Mouse (Mus musculus) intestine, embryonic 15.5 days (tissue): ENCODE measurements at regions not wholly inside any gene's neighbourhood (a gene's known extent, or its start where the extent isn't known, plus 50 kb on each side); places are given as distances from the start of the nearest gene placed in this dataset.

Source experiments
- ATAC-seq: fragments of 200-750 bp; cut with Nextera tagmentation; 2 replicates; pipeline ENCODE4 v1.8.0; 2017; ENCODE audit warnings: moderate TSS enrichment, moderate library complexity
- H3K27ac ChIP-seq: fragments of 300-500 bp; sonication (generic); 2 replicates; pipeline ENCODE4 v1.5.1; 2015; ENCODE audit warnings: mild to moderate bottlenecking, inconsistent platforms
- H3K27me3 ChIP-seq: fragments of 300-500 bp; sonication (generic); replicated peaks from 2 replicates; pipeline ENCODE4 v1.6.1; 2015; ENCODE audit warnings: inconsistent platforms
- H3K36me3 ChIP-seq: fragments of 300-500 bp; sonication (generic); 2 replicates; pipeline ENCODE4 v1.6.1; 2015; ENCODE audit warnings: inconsistent platforms
- H3K4me1 ChIP-seq: fragments of 300-500 bp; sonication (generic); replicated peaks from 2 replicates; pipeline ENCODE4 v1.6.1; 2015; ENCODE audit warnings: inconsistent platforms
- H3K4me2 ChIP-seq: fragments of 300-500 bp; sonication (generic); replicated peaks from 2 replicates; pipeline ENCODE4 v1.6.1; 2015; ENCODE audit warnings: mild to moderate bottlenecking, inconsistent platforms
- H3K4me3 ChIP-seq: fragments of 300-500 bp; sonication (generic); replicated peaks from 2 replicates; pipeline ENCODE4 v1.5.1; 2015; ENCODE audit warnings: inconsistent platforms
- H3K9ac ChIP-seq: fragments of 300-500 bp; sonication (generic); 2 replicates; pipeline ENCODE4 v1.6.1; 2015; ENCODE audit warnings: inconsistent platforms
- H3K9me3 ChIP-seq: fragments of 300-500 bp; sonication (generic); 2 replicates; pipeline ENCODE4 v1.6.1; 2016; ENCODE audit warnings: inconsistent platforms
- WGBS: fragments of 180-500 bp; shearing (Covaris S2); methylation state at CpG from one replicate; pipeline ENCODE4 v1.1.7; 2015; 5-methylcytosine and 5-hydroxymethylcytosine counted together

DNA sequence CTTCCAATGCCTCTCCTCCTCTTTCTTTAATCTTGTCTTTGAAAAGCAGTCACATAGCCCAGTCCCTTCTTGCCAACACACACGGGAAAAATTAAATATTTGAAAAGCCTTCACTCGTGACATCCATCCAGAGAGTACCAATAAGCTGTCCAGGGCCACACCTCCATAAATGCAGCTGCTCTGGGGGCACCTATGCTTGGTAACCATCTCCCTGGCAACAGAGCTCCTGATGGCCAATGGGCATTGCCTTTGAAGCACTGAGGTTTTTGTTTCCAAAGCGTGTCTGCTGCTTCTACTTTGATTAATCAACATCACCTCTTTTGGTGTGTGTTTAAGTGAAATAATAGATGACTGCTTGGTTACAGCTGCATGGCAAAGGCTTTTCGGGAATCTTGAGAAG lies 319.1 kb downstream of the Icos start:
- no peak overlapping the region for H3K9ac ChIP-seq
- H3K4me3 ChIP-seq, result no peak overlapping the region
- no peak overlapping the region for H3K4me2 ChIP-seq
- 67% methylated on average over 4 of the region's 4 CpGs for WGBS
- H3K4me1 ChIP-seq, result no peaks in the 10 kb centered on the region; the same call in 1 of the 2 replicates
- no peak for ATAC-seq
- H3K27ac ChIP-seq, result no peak overlapping the region
- H3K27me3 ChIP-seq, result no peaks in the 10 kb centered on the region
- no peaks in the 10 kb centered on the region for H3K36me3 ChIP-seq
- H3K9me3 ChIP-seq, result no peaks in the 10 kb centered on the region

DNA sequence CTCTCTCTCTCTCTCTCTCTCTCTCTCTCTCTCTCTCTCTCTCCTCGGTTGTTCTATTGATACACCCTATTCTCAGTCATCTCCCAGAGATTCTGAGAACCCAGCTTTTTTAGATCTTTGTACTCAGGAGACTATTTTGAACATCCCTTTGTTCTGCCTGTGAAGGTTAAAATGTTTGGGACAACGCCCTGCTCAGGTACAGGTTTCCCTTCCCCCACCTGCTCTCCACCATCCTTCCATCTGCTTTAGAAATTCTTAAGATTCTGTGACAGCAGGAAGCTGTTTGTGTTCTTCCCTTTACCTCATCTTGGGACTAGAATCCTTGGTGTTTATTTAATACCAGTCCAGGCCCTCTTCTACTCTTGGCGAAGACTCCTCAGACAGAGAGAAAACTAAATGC lies 319.6 kb downstream of the Icos start:
- no peak overlapping the region for H3K4me3 ChIP-seq
- H3K9me3 ChIP-seq, result no peaks in the 10 kb centered on the region
- no peak overlapping the region for H3K9ac ChIP-seq

DNA sequence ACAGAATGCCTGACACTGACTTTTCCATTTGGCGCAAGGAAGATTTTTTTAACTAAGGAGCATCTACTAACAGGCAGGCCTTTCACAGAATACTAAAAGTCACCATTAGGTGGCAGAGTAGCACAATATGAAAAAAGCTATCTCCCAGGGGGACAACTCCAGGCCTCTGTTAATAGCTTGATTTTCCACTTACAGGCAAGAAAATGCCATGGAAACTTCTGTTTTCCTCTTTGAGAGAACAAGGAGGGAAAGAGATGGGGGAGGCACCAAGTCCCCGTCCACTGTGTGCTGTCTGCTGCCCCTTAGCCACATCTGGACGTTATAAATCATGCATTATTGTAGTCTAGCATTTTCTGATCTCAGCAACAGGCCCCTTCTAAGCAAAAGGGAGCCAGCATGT lies 320.3 kb downstream of the Icos start:
- no peak overlapping the region for H3K4me3 ChIP-seq
- no peak overlapping the region; the same call in 1 of the 2 replicates for H3K27ac ChIP-seq
- H3K4me1 ChIP-seq, result no peaks in the 10 kb centered on the region; the same call in 1 of the 2 replicates
- peak; percentile 71 for ATAC-seq
- 20% methylated on average over 3 of the region's 3 CpGs for WGBS
- H3K4me2 ChIP-seq, result no peak overlapping the region
- H3K9ac ChIP-seq, result no peak overlapping the region
- no peaks in the 10 kb centered on the region for H3K27me3 ChIP-seq
- H3K9me3 ChIP-seq, result no peaks in the 10 kb centered on the region
- no peaks in the 10 kb centered on the region for H3K36me3 ChIP-seq

More for the DNA sequence above, 319.6 kb downstream of the Icos start:
- Histone ChIP-seq H3K27me3 (no peaks in the 10 kb centered on the region), H3K36me3 (no peaks in the 10 kb centered on the region), H3K4me1 (no peaks in the 10 kb centered on the region; the same call in 1 of the 2 replicates), H3K27ac (no peak overlapping the region), H3K4me2 (no peak overlapping the region)
- 67% methylated on average over 3 of the region's 3 CpGs for WGBS
- ATAC-seq, result no peak

DNA sequence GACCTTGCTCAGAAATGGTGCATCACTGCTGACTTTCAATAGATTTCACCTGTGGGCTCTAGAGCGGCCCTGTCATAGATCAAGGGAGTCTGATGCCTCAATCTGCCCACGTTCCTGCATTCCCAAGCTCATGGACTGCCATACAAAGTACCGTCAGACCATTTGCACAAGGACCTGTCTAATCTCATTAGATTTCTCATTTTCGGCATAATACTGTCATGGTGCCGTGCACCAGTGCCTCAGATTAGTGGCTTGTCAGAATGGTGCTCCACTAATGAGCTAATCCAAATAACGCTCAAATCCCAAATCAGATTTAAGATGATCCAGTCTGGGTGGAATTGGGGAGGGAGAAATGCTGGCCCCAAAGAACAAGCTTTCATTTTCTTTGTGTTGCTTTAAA lies 321.1 kb downstream of the Icos start:
- 79% methylated on average over 6 of the region's 6 CpGs for WGBS
- H3K9me3 ChIP-seq, result no peaks in the 10 kb centered on the region
- 0 out of 2 replicates have a peak overlapping the region, but pooled peaks have one; percentile 46 for H3K27ac ChIP-seq
- no peaks in the 10 kb centered on the region; the same call in 1 of the 2 replicates for H3K4me1 ChIP-seq
- H3K9ac ChIP-seq, result no peak overlapping the region
- H3K36me3 ChIP-seq, result no peaks in the 10 kb centered on the region
- no peak overlapping the region for H3K4me2 ChIP-seq
- no peak for ATAC-seq
- no peaks in the 10 kb centered on the region for H3K27me3 ChIP-seq
- no peak overlapping the region for H3K4me3 ChIP-seq

DNA sequence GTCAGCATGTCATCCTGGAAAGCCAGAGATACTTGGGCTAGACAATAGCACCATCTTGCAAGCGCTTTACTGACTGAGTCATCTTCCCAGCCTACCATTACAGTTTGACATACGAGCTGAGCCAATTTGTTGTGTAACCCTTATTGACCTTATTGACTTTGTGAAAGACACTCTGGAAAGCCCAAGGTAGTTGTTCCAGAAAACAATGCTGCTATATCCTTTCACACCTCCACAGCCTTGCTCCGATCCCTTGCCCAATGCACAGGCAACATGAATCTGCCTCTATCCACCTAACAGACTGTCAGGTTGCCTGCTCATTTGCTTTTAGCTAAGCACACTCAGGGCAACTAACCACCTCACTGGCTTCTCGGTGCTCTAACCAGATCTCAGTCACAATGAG lies 322.8 kb downstream of the Icos start:
- Histone ChIP-seq H3K4me2 (no peak overlapping the region), H3K27ac (no peak overlapping the region), H3K9me3 (no peaks in the 10 kb centered on the region), H3K4me3 (no peak overlapping the region), H3K4me1 (no peaks in the 10 kb centered on the region; the same call in 1 of the 2 replicates), H3K9ac (no peak overlapping the region), H3K36me3 (no peaks in the 10 kb centered on the region), H3K27me3 (no peaks in the 10 kb centered on the region)
- no peak for ATAC-seq
- 69% methylated on average over 4 of the region's 4 CpGs for WGBS

DNA sequence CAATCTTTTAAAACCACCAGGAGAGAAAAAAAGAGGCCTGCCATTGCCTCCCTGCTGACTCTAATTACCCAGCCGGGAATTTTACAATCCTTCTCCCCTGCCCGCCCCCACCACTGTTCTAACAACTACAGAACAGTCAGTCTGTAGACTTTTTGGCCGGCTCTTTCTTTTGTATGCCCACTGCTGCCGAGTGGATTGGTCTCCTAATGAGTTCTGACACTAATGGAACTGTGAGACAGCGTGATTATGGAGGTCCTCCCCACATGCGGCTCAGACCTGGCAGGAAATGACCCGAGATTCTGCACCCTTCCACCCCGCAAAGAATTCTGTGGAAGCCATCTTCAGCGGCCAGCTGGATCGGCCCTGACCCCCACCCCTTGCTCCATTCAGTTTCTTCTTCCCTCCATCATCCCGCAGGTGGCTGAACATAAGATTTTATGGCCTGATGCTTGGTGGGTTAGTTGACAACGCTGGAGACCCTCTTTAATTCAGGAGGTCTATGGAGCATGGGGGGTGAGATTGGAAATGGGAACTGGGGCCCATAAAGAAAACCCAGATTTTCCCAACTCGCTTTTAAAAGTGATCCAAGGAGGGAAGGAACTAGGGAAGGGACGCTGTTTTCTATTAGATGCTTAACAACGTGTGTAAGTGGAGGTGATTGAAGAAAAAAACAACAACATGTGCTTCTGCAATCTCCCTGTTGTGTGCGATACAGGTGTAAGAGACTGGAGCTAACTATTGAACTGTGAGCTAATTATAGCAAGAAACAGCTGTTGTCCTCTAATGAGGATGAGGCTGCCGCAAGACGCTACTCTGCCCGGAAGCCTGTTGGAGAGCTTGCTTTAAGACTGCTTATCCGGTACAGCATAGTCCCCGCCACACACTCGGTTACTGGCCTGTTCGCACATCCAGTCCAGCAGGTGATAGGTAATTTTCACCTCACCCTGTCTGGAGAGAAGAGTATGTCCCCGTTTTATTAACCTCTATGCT lies 323.6 kb downstream of the Icos start:
- Histone ChIP-seq H3K36me3 (no peaks in the 10 kb centered on the region), H3K27me3 (no peaks in the 10 kb centered on the region), H3K9me3 (no peaks in the 10 kb centered on the region), H3K4me1 (no peaks in the 10 kb centered on the region; the same call in 1 of the 2 replicates), H3K27ac (no peak overlapping the region), H3K4me3 (no peak overlapping the region), H3K4me2 (no peak overlapping the region), H3K9ac (no peak overlapping the region)
- no peak for ATAC-seq
- 69% methylated on average over 24 of the region's 24 CpGs for WGBS

DNA sequence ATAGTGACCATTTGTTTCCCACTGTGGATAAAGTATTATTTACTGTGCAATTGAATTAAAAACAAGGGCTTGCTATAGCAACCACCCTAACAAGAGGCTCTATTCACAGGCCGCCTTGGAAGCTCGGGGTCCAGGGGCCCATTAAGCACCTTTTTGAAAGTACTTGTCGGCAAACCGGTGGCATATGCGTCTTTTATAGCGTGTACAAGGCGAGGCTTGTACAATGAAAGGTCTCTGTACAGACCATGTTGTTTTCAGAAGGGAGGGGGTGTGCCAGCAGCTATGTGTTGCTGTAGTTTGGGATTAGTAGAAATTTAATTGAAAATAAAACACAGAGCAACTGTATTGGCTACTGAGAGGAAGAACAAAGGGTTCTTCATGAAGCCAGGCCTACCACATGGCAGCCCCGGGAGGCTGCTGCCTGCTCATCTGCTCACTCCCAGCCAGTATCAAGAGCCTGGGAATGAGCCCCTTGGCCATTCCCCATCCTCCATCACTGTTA lies 324.9 kb downstream of the Icos start:
- no peaks in the 10 kb centered on the region; the same call in 1 of the 2 replicates for H3K4me1 ChIP-seq
- no peak overlapping the region for H3K27ac ChIP-seq
- H3K9ac ChIP-seq, result no peak overlapping the region
- no peak for ATAC-seq
- H3K36me3 ChIP-seq, result no peaks in the 10 kb centered on the region
- WGBS, result 75% methylated on average over 8 of the region's 8 CpGs
- H3K4me3 ChIP-seq, result no peak overlapping the region
- no peaks in the 10 kb centered on the region for H3K9me3 ChIP-seq
- H3K27me3 ChIP-seq, result no peaks in the 10 kb centered on the region
- no peak overlapping the region for H3K4me2 ChIP-seq

DNA sequence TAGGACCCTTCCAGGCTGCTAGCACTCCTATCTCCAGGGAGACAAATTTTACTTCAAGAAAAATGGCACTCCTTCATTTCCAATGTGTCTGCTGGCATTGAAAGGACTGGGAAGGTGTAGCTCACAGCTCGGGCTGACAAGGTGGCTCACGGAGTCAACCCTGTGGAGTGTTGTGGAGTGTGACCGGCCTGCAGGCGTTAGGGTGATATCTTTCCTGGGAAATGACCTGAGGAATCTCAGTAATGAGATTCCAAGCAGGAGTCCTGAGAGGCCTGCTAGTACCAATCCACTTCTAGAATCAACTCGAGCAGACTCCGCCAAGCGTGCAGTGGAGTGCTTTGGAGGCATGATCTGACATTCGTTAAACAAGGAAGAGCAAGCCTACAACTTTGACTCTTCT lies 328.6 kb downstream of the Icos start:
- Histone ChIP-seq H3K9ac (no peak overlapping the region), H3K27ac (no peak overlapping the region), H3K4me1 (no peaks in the 10 kb centered on the region), H3K27me3 (no peaks in the 10 kb centered on the region), H3K4me3 (no peak overlapping the region), H3K4me2 (no peak overlapping the region), H3K9me3 (no peaks in the 10 kb centered on the region), H3K36me3 (no peaks in the 10 kb centered on the region)
- no peak for ATAC-seq
- 89% methylated on average over 8 of the region's 8 CpGs for WGBS

DNA sequence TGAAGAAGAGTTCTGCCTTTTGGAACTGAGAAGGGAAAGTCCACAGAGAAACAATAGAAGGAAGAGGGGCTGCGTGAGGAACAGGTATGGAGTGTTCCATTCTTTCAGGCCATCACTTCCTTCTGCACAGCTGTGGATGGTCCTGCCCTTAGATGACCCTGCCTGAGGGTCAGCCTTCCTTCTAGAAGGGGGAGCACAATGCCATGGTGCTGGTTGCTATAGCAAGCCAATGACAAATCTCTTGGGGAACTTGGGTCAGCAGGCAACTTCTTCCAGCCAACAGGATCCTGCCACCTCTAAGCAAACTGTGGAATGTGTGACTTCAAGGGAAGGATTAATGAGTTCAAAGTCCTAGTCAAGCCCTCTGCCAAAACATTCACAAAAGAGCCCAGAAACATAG lies 329.1 kb upstream of the Pard3b start:
- WGBS, result 63% methylated on average over 1 of the region's 1 CpGs
- H3K9ac ChIP-seq, result no peak overlapping the region
- H3K4me2 ChIP-seq, result no peak overlapping the region
- no peak overlapping the region for H3K27ac ChIP-seq
- no peak for ATAC-seq
- no peak overlapping the region for H3K4me3 ChIP-seq
- H3K4me1 ChIP-seq, result no peaks in the 10 kb centered on the region
- no peaks in the 10 kb centered on the region for H3K27me3 ChIP-seq
- H3K36me3 ChIP-seq, result no peaks in the 10 kb centered on the region
- H3K9me3 ChIP-seq, result no peaks in the 10 kb centered on the region

DNA sequence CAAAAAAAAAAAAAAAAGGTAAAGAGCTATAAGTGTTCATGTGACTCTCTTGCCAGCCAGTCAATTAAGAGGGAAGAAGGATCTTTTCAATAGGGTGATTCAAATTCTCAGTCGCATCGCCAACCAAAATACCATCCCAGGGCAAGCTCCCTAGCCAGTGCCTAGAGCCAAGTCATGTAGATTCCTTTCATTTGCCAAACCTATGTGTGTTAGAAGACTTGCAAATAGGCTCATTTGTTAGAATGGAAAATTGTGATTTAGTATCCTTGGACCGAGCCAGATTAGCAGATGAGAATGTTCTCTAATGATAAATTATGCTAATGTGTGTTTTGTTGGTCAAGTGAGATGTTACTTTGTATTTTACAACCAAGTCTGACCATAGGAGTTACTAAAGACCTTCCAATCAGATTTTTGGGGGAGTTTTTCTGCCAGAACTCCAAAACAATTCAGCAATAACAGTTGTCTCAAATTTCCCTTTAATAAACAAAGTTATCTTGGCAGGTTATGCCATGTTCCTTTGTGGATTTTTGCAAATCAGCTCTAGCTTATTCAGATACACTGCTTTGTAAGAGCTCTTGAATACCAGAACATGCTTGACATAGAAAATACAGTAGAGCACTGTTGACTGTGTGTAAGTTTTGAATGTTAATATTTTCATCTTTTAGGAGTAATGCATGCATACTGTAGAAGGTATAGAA lies 328.4 kb upstream of the Pard3b start:
- no peak overlapping the region for H3K4me3 ChIP-seq
- no peak overlapping the region for H3K4me2 ChIP-seq
- H3K27ac ChIP-seq, result no peak overlapping the region
- H3K9me3 ChIP-seq, result no peaks in the 10 kb centered on the region
- H3K36me3 ChIP-seq, result no peaks in the 10 kb centered on the region
- no peak overlapping the region for H3K9ac ChIP-seq
- WGBS, result 94% methylated on average over 3 of the region's 3 CpGs
- no peak for ATAC-seq
- no peaks in the 10 kb centered on the region for H3K4me1 ChIP-seq
- no peaks in the 10 kb centered on the region for H3K27me3 ChIP-seq

DNA sequence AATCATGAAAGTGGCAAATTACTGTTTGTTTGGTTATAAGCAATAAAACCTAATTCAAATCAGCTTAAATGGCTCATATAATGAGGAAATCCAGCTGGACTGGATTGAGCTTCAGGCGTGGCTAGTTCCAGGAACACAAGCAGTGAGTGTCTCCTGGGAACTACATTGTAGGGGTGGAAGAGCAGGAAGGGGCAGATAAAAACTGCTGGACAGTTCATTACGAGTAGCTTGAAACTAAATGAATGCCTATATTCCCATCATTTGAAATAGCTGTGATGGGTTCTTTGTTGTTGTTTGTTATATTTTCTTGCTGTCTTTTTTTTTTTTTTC lies 327.9 kb upstream of the Pard3b start:
- Histone ChIP-seq H3K4me1 (no peaks in the 10 kb centered on the region), H3K4me2 (no peak overlapping the region), H3K9ac (no peak overlapping the region), H3K4me3 (no peak overlapping the region), H3K9me3 (no peaks in the 10 kb centered on the region), H3K27me3 (no peaks in the 10 kb centered on the region), H3K27ac (no peak overlapping the region), H3K36me3 (no peaks in the 10 kb centered on the region)
- 45% methylated on average over 2 of the region's 2 CpGs for WGBS
- ATAC-seq, result no peak

DNA sequence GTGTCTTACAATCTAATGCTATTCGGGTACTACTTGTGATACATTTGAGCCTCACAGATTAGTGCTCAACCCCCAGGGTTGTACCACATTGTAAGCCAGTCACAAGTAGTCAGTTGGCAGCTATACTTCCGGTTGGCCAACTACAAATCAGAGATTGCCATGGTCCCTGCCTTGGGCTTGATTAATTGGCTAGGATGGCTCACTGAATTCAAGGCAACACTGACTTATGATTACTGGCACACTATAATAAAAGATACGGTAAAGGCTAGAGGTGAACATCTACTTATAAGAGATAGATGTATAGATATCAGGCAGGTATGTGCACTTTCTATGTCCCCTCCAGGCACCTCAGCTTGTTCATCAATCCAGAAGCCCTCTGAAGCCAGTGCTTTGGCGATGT lies 325.4 kb upstream of the Pard3b start:
- no peak for ATAC-seq
- Histone ChIP-seq H3K4me3 (no peak overlapping the region), H3K4me2 (no peak overlapping the region), H3K4me1 (no peaks in the 10 kb centered on the region), H3K27ac (no peak overlapping the region), H3K9ac (no peak overlapping the region), H3K9me3 (no peaks in the 10 kb centered on the region), H3K27me3 (no peaks in the 10 kb centered on the region), H3K36me3 (no peaks in the 10 kb centered on the region)
- WGBS, result 93% methylated on average over 4 of the region's 4 CpGs
